Mouse (Mus musculus) adipocyte (in vitro differentiated cells): ENCODE measurements around the gene Tnni3k.
"Not testable (repeated sequence)": the region's sequence is repeated elsewhere in the genome, so short reads cannot be mapped to it uniquely, and the experiment has no call there.

ENCODE experiments used
- DNase-seq: peaks from one replicate; pipeline ENCODE4 v3.0.0-alpha.2; 2016; ENCODE audit warnings: low spot score

Tnni3k gene

DNA sequence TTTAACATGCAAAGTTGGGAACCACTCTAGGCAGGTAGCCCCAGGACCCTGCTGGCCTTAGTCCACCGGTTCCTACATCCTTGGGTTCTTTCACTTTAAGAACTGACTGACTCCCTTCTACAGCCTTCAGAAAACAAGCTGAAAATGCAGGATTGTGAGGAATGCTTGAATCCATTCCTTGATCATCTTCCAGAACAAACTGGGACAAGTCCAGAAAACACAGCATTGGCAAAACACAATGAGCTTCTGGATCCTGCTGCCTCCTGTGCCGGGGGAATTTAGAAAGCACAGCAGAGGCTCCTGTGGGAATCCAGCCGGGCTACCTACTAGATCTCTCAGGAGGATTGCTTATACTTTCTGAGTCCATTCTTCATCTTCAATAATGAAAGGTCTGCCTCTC, 229.5 kb downstream of the Tnni3k start:
- peak; percentile 74 for DNase-seq

- no peak for DNase-seq
Observed at GRCm38 (mm10) chr3:154824713-154825112, 230.5 kb downstream of the Tnni3k start.

DNA sequence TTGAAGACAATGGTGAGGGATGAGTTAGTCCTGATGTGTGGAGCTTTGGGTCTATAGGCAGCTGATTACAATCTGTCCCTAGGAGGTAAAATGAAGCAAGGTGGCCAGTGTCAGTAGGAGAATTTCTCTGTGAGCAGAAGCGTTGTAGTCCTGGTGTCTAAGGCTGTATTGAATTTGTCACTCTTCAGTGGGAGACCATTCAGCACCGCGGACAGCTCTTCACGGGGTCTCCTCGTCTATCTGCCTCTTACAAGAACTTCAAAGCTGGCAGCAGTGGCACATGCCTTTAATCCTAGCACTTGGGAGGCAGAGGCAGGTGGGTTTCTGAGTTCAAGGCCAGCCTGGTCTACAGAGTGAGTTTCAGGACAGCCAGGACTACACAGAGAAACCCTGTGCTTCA, 235.5 kb downstream of the Tnni3k start:
- DNase-seq, result not testable (repeated sequence)

GRCm38 (mm10) chr3:154817732-154818131, 237.5 kb downstream of the Tnni3k start:
- DNase-seq, result peak; percentile 53

- DNase-seq, result no peak
Observed at GRCm38 (mm10) chr3:154816801-154817625, 238.2 kb downstream of the Tnni3k start.

GRCm38 (mm10) chr3:154816231-154816630, 239.0 kb downstream of the Tnni3k start:
- DNase-seq, result no peak

DNA sequence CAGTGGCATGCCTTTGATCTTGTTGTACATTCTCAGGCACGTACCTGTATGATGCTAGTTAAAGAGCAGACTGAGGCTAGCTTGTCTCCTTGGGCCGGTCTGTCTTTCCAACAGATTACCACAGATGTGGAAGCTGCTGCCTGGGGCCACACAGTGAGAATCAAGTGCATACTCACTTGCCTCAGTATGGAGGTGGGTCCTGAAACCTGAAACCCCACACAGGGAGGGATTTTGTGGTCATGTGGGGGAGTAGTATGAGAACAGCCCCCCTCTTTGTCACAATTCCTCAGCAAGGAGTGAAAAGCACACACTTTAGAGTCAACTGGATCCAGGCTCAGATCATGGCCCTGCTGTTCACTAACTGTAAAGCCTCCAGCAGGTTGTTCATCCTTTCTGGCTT, 239.6 kb downstream of the Tnni3k start:
- no peak for DNase-seq

GRCm38 (mm10) chr3:154812893-154813292, 242.3 kb downstream of the Tnni3k start:
- DNase-seq, result no peak

DNA sequence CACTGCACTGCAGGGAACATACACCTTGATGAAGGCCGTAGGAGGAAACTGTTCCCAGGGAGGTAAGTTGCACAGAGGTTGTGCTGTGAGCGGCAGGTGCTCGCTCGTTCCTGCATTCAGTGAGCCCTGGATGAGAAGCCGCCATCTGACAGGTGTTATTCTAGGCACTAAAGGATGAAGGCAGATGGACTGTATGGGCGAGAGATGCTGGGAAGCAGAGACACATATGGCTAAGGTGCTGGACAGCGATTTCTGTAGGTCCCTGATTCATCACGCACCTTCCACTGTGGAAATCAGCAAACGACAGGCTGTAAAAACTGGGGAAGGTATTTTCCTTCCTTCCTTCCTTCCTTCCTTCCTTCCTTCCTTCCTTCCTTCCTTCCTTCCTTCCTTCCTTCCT, 243.4 kb downstream of the Tnni3k start:
- DNase-seq, result no peak

DNA sequence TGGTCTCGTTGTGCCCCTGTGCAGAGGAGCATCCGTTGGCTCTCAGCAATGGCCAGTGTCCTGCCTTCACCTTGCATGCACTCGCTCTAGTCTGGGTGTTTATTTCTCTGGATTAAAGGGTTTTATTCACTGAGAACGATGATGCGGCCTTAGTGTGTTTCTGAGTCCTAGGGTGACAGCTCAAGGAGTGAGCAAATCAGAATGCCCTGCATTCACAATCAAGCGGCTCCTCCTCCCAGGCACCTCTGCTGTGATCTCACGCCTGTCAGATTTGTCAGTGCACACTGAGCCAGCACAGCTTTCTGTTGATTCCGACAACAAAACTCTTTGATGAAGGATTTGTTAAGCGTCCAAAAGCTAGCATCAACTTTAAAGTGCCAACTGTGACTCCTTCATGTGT, 243.9 kb downstream of the Tnni3k start:
- no peak for DNase-seq

DNA sequence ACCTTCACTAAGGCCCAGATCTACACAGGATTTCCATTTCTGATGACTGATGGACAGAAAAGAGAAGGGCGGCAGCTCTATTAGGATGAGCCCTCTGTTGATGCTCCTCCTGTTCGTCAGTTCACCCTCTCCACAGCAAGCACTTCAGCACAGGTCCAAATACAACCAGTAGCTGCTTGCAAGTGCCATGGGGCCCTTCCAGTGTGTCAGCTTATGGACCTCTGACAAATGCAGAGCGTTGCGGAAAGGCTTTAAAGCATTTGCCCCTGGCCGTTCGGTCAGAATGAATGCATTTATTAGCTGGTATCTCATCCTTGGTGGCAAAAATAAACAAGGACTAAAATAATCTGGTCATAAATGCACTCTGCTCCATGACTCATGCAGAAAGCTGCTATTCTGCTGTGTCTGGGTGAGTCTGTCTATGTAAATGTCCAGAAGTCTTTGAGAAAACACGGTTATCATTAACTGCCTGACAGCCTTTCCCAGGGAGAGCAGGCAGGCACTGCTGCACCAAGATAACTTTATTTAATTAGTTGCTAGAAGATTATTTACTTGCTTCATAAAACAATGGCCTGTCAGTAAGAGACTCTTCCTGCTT, 244.8 kb downstream of the Tnni3k start:
- no peak for DNase-seq

DNA sequence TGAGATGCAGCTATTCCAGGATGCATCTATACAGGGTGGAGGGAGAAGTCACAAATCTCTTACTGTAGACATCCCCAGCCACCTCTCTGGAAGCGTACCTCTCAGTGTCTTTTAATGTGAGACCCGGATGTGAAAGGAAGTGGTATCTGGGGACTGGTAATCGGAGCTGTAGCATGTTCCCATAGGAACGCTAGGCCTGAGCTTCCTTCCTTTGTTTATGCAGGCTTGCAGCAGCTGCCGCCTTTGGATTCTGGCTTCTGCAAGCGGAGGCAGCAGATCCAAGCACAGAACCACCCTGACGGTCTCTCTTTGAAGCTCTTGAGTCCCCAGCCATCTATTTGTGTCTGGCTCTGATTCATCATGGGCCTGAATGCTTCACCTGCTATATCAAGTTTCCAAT, 248.6 kb downstream of the Tnni3k start:
- no peak for DNase-seq

DNA sequence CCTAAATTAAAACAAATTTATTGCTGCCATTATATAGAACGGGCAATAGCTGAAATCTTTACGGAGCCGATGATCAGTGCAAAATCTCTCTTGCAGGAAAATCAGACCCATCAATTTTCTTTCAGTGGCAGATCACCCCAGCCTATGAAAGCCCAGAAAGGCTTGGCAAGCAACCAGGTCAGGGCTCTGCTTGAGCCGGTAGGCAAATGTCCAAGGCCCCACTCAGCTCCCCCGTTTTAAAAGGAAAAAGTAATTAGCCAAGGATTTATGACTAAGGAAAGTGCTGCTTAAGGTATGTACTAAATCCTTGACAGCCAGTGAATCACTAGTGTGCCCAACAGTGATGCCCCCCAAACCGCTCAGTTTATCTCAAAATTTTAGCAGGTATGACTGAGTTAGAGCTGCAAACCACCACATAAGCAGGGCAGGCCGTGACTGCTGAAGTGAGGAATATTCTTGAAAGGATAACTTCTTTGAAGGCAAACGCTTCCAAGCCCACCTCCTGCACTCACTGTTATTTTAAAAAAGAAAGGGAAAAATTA, 254.2 kb downstream of the Tnni3k start:
- DNase-seq, result no peak

DNA sequence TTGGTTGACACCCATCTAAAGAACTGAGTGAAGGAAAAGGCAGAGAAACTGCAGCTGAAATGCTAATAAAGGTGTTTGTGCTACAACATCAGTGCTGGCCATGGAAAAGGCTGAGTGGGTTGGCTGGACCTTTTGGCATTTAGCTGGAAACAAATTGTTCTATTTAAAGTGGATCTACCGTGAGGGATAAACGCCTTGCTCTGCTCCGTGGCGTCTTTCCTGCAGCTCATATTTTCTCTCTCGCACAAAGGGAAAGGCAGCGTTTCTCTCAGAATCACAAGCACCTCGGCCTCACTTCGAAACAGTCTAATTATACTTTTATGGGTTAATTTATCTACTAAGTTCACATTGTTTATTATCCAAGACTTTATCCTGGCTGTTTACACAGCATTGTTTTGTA, 254.8 kb downstream of the Tnni3k start:
- no peak for DNase-seq

DNA sequence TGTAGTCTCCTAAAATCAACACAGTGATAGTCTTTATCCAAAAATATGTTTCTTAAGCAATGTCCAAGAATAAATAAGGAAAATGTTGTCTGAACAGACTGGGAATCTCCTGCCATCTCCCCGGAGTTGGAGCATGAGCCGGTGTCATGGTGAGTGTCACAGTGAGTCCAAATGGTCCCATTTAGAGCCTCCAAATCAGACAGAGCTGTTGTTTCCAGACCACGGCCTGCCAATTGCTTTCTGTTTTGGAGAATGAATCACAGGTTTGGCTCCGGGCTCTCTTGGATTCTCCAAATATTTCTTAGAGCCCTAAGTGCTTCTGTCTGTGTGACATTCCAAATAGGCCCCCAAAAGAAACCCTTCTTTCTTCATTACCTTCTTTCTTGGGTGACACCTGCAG, 256.4 kb downstream of the Tnni3k start:
- DNase-seq, result no peak

GRCm38 (mm10) chr3:154793571-154793970, 261.6 kb downstream of the Tnni3k start:
- DNase-seq, result peak; percentile 23

DNA sequence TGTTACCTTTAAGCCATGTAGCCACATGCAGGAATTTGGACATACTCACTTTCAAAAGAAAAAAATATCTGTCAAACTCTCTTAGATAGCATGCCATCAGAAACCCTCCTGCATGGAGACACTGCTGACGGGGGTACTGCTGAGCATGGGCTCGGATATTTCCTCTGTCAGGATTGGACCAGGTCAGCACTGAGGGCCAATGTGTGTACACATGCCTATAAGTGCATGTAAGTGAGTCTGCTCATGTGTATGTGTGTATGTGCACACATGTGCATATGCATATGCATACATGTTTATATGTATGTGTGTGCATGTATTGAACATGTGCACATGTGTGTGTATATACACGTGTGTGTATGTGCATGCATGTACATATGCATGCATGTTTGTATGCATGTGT, 267.6 kb downstream of the Tnni3k start:
- no peak for DNase-seq

DNA sequence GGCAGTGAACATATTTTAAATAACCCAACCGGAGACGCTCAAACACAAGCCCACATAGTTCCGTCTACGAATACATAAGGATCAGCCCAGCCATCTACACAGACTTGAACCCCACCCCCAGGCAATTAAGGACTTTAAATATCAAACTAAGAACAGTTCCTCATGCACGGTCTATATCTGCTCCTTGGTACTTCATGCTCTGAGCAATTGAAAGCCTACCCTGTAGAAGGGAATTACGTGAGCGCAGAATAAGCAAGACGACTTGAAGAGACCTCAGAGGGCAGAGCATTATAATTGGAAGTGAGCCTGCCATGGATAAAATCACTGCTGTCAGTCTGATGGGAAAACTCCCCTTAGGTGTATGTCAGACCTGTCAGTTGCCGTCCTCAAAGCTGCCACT, 268.9 kb downstream of the Tnni3k start:
- no peak for DNase-seq

- no peak for DNase-seq
Observed at GRCm38 (mm10) chr3:154778836-154779595, 276.2 kb downstream of the Tnni3k start.

DNA sequence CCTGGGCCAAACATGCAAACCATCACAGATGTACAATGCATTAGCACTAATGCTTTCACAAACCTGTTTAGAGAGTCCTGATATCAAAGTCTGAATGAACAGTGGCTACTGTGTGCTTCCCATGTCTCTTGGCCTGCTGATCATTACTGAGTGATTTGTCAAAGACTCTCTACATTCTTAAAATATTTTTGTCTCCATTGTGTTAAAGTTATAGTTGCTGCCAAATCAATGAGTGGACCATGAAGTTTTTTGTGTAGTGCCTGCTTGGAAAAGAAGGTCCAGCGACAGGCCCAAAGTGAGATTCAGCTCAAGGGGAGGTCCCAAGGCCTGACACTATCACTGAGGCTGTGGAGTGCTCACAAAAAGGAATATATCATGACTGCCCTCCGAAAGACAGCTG, 283.6 kb downstream of the Tnni3k start:
- DNase-seq, result no peak

DNA sequence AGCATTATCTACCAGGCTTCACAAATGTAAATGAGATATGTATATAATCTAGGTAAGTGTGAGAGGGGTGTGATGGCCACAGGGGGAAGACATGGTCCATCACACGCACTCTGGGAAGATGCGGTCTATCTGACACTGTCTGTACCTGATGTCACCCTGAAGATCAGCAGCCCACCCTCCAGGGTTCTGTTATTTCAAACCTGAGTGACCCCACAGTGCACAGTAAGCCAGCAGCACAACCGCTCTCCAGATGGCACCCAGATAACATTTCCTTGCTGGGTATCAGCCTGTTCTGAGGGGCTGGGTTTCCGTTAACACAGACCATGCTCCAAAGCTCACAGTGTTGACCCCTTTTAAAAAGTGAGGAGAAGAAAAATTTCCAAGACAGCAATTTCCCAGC, 288.9 kb downstream of the Tnni3k start:
- DNase-seq, result no peak

DNA sequence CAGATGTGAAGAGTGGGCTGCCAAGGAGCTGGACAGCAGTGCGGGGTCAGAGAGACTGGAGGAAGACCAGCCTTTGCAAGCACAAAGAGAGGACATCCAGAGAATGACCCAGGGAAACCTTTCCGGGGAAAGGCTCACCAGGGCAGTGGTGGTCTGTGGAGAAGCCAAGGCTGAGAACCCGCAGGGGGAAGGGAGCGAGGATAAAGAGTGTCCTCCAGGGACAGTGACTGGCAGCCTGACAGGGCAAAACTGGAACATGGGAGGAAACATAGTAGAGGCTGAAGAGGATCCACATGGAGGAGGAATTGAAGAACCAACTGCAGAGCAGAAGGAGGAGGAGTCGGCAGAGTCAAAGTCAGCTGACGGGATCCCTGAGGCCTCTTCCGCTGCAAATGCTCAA, 291.1 kb downstream of the Tnni3k start:
- no peak for DNase-seq

GRCm38 (mm10) chr3:154763374-154763773, 291.8 kb downstream of the Tnni3k start:
- no peak for DNase-seq
